Mouse (Mus musculus): Measurements from ENCODE around the gene Hdgf. TPM values are rescaled to one million over a fixed set of nuclear protein-coding genes. Genes with fewer than 3 reads are reported as not detected.
"Not testable (repeated sequence)": the region's sequence is repeated elsewhere in the genome, so short reads cannot be mapped to it uniquely, and the experiment has no call there.

Hdgf gene
- polyA plus RNA-seq, 1 experiment from 2014 or later = 116 TPM

- H3K4me2 ChIP-seq (ENCODE audit: low read depth, low read length) = peak overlapping the region; percentile 81
- peak overlapping the region; percentile 96 for H3K27ac ChIP-seq (ENCODE audit: low read depth)
- H3K36me3 ChIP-seq (replicated peaks; ENCODE audit: insufficient read depth, low read length) = peaks cover 9% of the 10 kb centered on the region
- peak overlapping the region; percentile 98 for H3K9ac ChIP-seq (replicated peaks)
- no peak for TF ChIP-seq CTCF (IDR thresholded peaks at IDR 0.05; ENCODE audit: low read depth)
- TF ChIP-seq EP300 (IDR thresholded peaks at IDR 0.05; ENCODE audit: low read depth) = no peak
- no peaks in the 10 kb centered on the region for H3K27me3 ChIP-seq (ENCODE audit: insufficient read depth, low read length)
- peaks cover 19% of the 10 kb centered on the region for H3K4me1 ChIP-seq (ENCODE audit: insufficient read depth)
- peak; percentile 57 for DNase-seq
- H3K4me3 ChIP-seq (ENCODE audit: low read depth, low read length) = peak overlapping the region; percentile 91
- H3K9me3 ChIP-seq (ENCODE audit: low read length) = no peaks in the 10 kb centered on the region; the same call in 1 of the 2 replicates
- no peak for ATAC-seq
- WGBS (ENCODE audit: insufficient replicate concordance) = 0% methylated on average over 22 of the region's 28 CpGs
Observed at GRCm38 (mm10) chr3:87884708-87885251, 21.3 kb upstream of the Hdgf start.

- TF ChIP-seq CTCF (IDR thresholded peaks at IDR 0.05; ENCODE audit: low read depth) (no peak), EP300 (IDR thresholded peaks at IDR 0.05; ENCODE audit: low read depth) (peak; percentile 51)
- H3K27ac ChIP-seq (ENCODE audit: low read depth) = peak within 1 kb of the TSS; percentile 96
- H3K4me2 ChIP-seq (ENCODE audit: low read depth, low read length) = peak within 1 kb of the TSS; percentile 81
- peaks cover 19% of the 10 kb centered on the region for H3K4me1 ChIP-seq (ENCODE audit: insufficient read depth)
- H3K9ac ChIP-seq (replicated peaks) = peak within 1 kb of the TSS; percentile 98
- no peaks in the 10 kb centered on the region for H3K27me3 ChIP-seq (ENCODE audit: insufficient read depth, low read length)
- WGBS (ENCODE audit: insufficient replicate concordance) = under 1% methylated on average over 33 of the region's 33 CpGs
- peak within 1 kb of the TSS; percentile 91 for H3K4me3 ChIP-seq (ENCODE audit: low read depth, low read length)
- H3K9me3 ChIP-seq (ENCODE audit: low read length) = no peaks in the 10 kb centered on the region; the same call in 1 of the 2 replicates
- H3K36me3 ChIP-seq (replicated peaks; ENCODE audit: insufficient read depth, low read length) = peaks cover 4% of the 10 kb centered on the region
- DNase-seq (peak; percentile 89), ATAC-seq (peak; percentile 97)
Observed at GRCm38 (mm10) chr3:87885281-87886003, 20.7 kb upstream of the Hdgf start, which contains the start of gene Prcc. Gene Prcc, minus strand, starts transcription at chr3:87885608.

- Histone ChIP-seq H3K4me2 (ENCODE audit: low read depth, low read length) (peak overlapping the region; percentile 81), H3K9me3 (ENCODE audit: low read length) (no peaks in the 10 kb centered on the region; the same call in 1 of the 2 replicates), H3K27me3 (ENCODE audit: insufficient read depth, low read length) (no peaks in the 10 kb centered on the region), H3K9ac (replicated peaks) (peak overlapping the region; percentile 56), H3K4me3 (ENCODE audit: low read depth, low read length) (peak overlapping the region; percentile 91), H3K4me1 (ENCODE audit: insufficient read depth) (peaks cover 19% of the 10 kb centered on the region), H3K27ac (ENCODE audit: low read depth) (peak overlapping the region; percentile 58; the same call in 1 of the 2 replicates), H3K36me3 (replicated peaks; ENCODE audit: insufficient read depth, low read length) (no peaks in the 10 kb centered on the region)
- DNase-seq (peak; percentile 44), ATAC-seq (no peak)
- WGBS (ENCODE audit: insufficient replicate concordance) = 8% methylated on average over 10 of the region's 10 CpGs
- no peak for TF ChIP-seq CTCF (IDR thresholded peaks at IDR 0.05; ENCODE audit: low read depth)
- no peak for TF ChIP-seq EP300 (IDR thresholded peaks at IDR 0.05; ENCODE audit: low read depth)
Observed at GRCm38 (mm10) chr3:87886004-87886365, 20.1 kb upstream of the Hdgf start.

- H3K4me2 ChIP-seq (ENCODE audit: low read depth, low read length) = peak overlapping the region; percentile 81; the same call in 1 of the 2 replicates
- 0 out of 2 replicates have a peak overlapping the region, but pooled peaks have one; percentile 36 for H3K27ac ChIP-seq (ENCODE audit: low read depth)
- no peaks in the 10 kb centered on the region for H3K27me3 ChIP-seq (ENCODE audit: insufficient read depth, low read length)
- TF ChIP-seq EP300 (IDR thresholded peaks at IDR 0.05; ENCODE audit: low read depth) (no peak), CTCF (IDR thresholded peaks at IDR 0.05; ENCODE audit: low read depth) (no peak)
- no peak for DNase-seq
- peak overlapping the region; percentile 91 for H3K4me3 ChIP-seq (ENCODE audit: low read depth, low read length)
- 87% methylated on average over 6 of the region's 6 CpGs for WGBS (ENCODE audit: insufficient replicate concordance)
- no peaks in the 10 kb centered on the region; the same call in 1 of the 2 replicates for H3K9me3 ChIP-seq (ENCODE audit: low read length)
- no peak for ATAC-seq
- no peaks in the 10 kb centered on the region for H3K36me3 ChIP-seq (replicated peaks; ENCODE audit: insufficient read depth, low read length)
- peaks cover 19% of the 10 kb centered on the region for H3K4me1 ChIP-seq (ENCODE audit: insufficient read depth)
- no peak overlapping the region for H3K9ac ChIP-seq (replicated peaks)
Observed at GRCm38 (mm10) chr3:87886416-87886815, 19.7 kb upstream of the Hdgf start.

- not testable (repeated sequence) for H3K27ac ChIP-seq (ENCODE audit: low read depth); H3K27me3 ChIP-seq (ENCODE audit: insufficient read depth, low read length); H3K9me3 ChIP-seq (ENCODE audit: low read length); DNase-seq; H3K36me3 ChIP-seq (replicated peaks; ENCODE audit: insufficient read depth, low read length); ATAC-seq; H3K9ac ChIP-seq (replicated peaks); H3K4me2 ChIP-seq (ENCODE audit: low read depth, low read length); H3K4me3 ChIP-seq (ENCODE audit: low read depth, low read length)
- 70% methylated on average over 4 of the region's 4 CpGs for WGBS (ENCODE audit: insufficient replicate concordance)
- TF ChIP-seq CTCF (IDR thresholded peaks at IDR 0.05; ENCODE audit: low read depth) = peak; percentile 51
- peaks cover 19% of the 10 kb centered on the region for H3K4me1 ChIP-seq (ENCODE audit: insufficient read depth)
Observed at GRCm38 (mm10) chr3:87887400-87887799, 18.7 kb upstream of the Hdgf start.

GRCm38 (mm10) chr3:87891481-87891880 lies 14.6 kb upstream of the Hdgf start:
- Histone ChIP-seq H3K4me1 (ENCODE audit: insufficient read depth) (0 out of 2 replicates have a peak, but pooled peaks cover 3% of the 10 kb centered on the region), H3K4me3 (ENCODE audit: low read depth, low read length) (no peak overlapping the region), H3K27me3 (ENCODE audit: insufficient read depth, low read length) (no peaks in the 10 kb centered on the region), H3K9ac (replicated peaks) (no peak overlapping the region), H3K9me3 (ENCODE audit: low read length) (no peaks in the 10 kb centered on the region; the same call in 1 of the 2 replicates), H3K36me3 (replicated peaks; ENCODE audit: insufficient read depth, low read length) (no peaks in the 10 kb centered on the region), H3K27ac (ENCODE audit: low read depth) (no peak overlapping the region), H3K4me2 (ENCODE audit: low read depth, low read length) (no peak overlapping the region)
- DNase-seq (no peak), ATAC-seq (no peak)
- 70% methylated on average over 3 of the region's 3 CpGs for WGBS (ENCODE audit: insufficient replicate concordance)
- TF ChIP-seq EP300 (IDR thresholded peaks at IDR 0.05; ENCODE audit: low read depth) (no peak), CTCF (IDR thresholded peaks at IDR 0.05; ENCODE audit: low read depth) (no peak)

All from liver, postnatal 0 days (tissue).